Mouse (Mus musculus) ES-CJ7 (cell line): ENCODE results near the gene Aff3.

Source experiments
- DNase-seq: peaks from one replicate; pipeline ENCODE4 v3.0.0; 2011; ENCODE audit warnings: low read depth, low spot score

Gene Aff3

DNA sequence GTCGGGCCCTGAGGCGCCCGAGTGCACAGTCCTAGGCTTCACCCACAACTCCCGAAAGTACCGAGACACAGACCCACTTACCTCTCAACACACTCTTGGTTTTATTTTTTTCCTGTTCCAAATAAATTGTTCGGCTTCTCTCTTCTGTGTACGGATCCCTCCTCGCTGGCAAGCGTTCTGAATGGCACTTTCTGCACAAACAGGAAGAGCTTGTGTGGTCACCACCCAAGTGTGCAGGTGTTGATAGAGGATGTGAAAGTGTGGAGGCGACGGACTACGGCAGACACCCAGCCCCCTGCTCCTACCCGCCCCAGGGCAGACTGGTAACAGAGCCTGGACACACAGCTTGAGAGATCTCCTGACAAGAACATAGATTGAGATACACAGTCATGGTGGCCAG is at the start of gene Aff3:
Gene Aff3, minus strand, starts transcription at position 179 of the 400 bp plus-strand sequence.
- no peak for DNase-seq

DNA sequence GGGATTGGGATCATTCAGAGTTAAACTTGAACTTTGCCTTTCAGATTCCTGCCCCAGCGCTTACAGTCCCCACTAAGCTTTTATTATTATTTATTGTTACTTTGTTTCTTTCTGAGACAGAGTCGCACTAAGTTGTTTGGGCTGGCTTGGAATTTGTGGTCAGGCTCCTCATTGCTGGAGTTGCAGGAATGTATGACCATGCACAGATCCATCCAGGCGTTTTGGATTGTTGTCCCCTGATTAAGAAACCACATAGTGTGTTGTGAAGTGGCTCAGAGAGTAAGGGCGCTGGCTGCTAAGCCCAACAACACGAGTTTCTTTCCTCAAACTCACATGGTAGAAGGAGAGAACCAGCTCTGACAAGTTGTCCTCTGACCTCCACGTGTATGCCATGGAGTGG is 35.9 kb upstream of the Aff3 start:
- DNase-seq, result no peak

GRCm38 (mm10) chr1:38699244-38699643 is 34.5 kb upstream of the Aff3 start:
- no peak for DNase-seq

DNA sequence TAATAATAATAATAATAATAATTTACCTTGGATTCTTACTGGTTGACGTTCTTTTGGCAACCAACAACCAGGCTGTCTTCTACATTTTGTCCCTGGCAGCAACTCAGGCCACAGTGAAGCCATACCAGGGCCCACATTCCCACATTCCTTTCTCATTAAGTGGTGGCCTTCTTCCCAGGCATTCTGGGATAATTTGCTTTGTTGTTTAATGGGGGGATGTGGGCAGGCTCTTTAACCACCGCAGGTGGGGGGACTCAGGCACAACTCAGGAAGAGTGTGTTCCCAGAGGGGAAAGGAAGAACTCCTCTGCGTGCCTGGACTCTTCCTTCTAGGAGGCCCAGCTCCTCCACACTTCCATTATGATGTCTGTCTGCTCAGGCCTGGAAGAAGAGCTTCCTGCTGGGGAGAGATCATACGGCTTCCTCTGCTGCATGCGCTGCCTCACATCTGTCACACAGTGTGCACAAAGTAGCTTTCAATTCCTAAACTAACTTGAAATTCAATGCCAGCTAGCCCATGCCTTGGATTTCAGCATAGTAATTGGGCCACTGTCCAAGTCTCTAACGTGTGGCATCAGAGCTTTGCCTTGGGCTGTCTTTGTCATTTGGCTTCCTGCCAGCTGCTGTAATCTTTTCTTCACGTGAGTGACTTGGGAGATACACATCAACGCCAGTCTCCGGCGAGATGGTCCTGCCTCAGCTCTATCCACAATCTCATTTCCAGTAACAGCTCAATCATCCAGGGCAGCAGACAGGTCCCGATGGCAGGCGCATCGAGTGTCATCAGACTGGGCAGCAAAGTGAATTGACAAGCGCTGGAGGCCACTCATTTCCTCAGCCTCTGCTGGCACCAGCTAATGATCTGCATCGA is 31.3 kb upstream of the Aff3 start:
- DNase-seq, result no peak

- no peak for DNase-seq
These were observed 30.5 kb upstream of the Aff3 start for GRCm38 (mm10) chr1:38695089-38695811.

DNA sequence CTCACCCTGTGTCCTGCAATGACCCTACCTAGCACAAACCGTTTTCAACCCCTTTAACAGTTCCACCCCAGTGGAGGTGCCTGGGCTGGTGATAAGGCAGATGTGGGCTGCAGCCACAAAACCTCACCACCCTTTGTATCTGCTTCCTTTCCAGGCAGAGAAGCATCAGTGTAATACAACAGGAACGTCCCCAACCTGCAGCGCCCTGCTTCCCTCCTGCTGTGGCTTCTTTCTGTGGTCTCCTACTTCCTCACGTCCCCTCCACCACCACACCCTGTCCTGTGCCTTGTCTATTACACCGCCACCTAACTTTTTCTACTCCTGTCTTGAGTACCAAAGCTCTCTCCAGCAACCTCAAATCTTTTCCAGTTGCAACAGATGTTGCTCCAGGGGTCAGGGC is 29.4 kb upstream of the Aff3 start:
- no peak for DNase-seq

DNA sequence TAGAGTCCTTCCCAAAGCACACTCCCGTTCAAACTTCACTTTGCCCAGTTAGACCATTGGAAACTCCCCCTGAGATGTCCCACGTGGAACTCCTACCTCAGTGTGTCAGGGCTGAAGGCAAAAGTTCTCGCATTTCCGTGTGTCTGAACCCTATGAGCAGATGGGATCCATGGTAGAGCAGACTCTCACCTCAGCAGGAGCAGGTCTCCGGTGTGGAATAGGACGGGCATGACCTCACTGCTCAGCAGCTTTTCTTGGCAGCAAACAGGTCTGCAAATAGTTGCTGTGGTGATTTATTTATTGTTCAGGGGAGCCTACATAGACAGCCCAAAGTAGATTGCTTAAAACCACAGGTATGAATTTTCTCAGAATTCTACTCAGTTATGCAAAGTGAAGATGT is 25.7 kb upstream of the Aff3 start:
- DNase-seq, result no peak

DNA sequence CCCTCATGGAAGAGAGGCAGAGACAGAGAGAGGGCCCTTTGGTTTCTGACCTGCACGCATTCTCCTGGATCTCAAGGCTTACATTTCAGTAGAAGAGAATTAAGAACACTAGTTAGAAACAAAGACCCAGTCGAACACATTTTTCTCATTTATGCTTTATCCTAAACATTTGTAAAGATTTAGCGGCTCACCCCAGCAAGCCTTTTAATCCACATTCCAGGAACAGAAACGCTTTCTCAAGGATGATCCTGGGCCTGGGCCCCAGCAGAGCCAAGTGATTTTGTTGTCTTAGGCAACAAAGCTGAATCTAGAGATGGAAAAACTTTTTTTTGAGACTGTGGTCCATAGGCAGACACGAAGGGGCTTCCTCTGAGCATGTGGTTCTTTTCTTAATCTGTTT is 23.5 kb upstream of the Aff3 start:
- no peak for DNase-seq

DNA sequence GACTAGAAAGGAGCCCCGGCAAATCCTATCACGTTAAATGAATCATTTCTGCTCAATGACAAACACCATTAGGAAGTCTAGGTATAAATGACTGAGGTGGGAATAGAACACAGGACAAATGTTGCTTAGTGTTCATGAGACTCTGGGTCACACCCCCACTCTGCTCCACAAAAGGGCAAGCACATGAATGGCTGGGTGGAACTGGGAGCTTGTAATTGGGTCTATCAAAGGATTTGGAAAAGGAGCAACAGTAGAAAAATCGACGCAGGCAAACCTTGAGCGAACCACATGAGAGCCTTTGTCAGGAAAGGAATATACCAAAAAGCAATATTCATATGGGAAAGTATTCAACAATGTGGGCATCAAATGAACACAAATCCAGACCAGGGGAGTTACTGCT is 21.0 kb upstream of the Aff3 start:
- no peak for DNase-seq

DNA sequence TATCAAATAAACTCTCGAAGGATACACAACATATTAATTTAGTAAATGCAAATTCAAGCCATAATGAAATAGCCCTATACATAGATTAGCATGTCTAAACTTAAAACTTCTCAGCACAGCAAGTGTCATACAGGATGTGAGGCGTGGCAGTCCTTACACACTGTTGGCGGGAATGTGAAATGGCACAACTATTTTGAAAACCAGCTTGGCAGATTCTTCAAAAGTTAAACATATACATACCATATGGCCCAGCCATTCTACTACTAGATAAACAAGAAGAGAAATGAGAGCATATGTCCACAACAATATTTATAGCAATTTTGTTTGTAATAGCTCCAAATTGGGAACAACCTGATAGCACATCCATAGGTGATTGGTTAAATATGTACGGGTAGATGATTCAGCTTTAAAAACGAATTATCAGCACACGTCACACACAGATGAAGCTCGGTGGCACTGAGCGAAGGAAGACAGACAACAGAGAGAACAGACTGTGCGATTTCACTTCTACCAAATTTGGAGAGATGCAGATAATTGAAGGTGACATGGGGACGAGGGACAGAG is 18.5 kb upstream of the Aff3 start:
- no peak for DNase-seq

DNA sequence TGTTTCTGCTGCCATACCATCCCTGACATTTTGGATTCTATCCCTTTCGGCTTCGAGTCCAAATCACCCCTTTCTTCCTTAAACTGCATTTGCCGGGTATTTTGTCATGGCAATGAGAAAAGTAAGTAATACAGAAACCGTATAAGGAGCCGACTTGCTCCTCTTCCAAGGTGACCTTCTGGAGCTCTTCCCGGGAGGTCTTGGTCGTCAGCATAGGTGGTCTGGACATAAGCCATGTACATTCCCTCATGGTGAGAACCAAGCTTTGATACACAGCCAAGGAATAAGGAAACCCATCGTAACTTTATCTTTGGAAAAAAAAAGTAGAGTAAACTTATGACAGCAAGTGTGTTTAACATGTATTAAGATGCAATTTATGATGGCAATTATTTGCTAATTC is 15.1 kb upstream of the Aff3 start:
- no peak for DNase-seq

- DNase-seq, result no peak
These were observed 7.0 kb upstream of the Aff3 start for GRCm38 (mm10) chr1:38671756-38672155.

DNA sequence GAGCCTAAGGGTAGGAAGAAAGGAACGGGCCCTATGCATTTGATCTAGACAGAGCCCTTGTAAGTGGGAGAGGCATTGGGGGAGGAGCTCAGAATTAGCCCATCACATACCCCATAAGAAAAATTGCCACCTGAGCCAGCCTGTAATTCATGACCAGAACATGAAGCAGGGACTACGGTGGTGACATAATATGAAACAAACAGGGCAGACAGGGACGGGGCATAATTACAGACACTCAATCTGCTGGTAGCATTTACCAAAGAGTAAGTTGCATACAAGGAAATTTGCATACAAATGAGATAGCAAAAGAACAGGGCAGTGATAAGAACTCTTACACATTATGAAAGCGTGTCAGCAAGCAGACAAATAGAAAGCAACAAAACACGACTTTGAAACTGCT is 6.3 kb upstream of the Aff3 start:
- no peak for DNase-seq

DNA sequence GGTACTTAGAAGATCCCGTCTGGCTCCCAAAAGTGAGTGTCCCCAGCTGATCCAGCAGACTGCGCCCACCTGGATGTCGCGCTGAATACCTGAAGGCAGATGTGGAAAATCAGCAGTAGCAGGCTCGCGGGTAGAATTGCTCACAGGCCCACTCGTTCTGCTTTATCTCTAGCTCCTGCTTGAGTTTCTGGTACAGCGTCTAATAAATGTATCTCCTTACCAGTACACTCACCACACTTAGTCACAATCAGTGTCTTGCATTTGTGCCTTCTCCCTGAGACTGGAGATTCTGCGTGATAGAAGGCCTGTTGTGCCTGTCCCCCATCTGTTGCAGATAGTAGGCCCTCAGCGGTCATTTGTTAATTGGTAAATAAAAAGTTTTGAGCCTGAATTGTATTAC is 3.6 kb upstream of the Aff3 start:
- DNase-seq, result no peak

DNA sequence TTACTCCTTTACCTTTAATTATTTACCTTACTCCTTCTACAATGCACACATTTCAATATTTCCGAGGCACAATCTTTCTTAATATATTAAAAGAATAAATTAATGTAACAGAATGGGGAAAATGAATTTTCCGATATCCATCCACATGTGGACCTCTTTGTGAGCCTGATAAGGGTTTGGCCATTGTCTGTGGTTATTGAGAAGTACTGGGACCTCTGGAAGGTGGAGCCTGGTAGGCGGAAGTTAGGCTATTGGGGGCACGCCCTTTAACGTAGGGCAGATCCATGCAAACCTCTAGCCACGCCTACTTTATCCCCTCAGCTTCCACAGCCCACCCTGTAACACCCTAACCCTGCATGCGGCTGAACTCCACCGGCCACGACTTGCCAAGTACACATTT is 3.1 kb upstream of the Aff3 start:
- DNase-seq, result no peak

DNA sequence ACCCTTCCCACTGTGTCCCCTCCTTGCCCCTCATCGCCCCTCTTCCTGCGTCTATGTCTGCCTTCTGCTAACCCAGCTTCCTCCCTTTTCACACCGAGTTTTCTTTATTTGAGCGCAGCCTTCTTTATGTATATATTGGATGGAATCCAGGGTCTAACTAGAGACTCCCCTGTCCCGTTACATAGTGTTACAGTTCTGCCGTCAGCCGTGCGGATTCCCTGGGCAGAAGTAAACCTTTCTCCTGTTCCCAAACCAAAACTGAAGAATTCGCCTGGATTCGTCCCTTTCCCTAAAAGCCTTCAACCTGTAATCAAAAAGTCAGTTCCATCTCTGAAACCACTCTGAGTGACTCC is 2.0 kb upstream of the Aff3 start:
- no peak for DNase-seq

GRCm38 (mm10) chr1:38666111-38666765 is 1.5 kb upstream of the Aff3 start:
- DNase-seq, result no peak

DNA sequence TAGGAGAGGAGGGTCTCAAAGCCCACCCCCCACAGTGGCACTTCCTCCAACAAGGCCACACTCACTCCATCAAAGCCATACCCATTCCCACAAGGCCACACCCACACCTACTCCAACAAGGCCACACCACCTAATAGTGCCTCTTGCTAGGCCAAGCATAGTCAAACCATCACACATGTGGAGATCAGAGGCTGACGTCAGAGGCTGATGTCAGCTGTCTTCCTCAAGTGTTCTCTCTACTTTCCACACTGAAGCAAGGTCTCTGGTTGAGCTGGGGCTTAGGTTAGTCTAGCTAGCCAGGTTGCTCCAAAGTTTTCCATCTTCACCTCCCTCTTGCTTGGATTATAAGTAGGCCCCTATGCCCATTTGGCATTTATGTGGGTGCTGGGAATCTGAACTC is 856 bp upstream of the Aff3 start:
- DNase-seq, result no peak

- DNase-seq, result no peak
These were observed 494 bp downstream of the Aff3 start for GRCm38 (mm10) chr1:38664261-38664660.

- no peak for DNase-seq
These were observed 2.0 kb downstream of the Aff3 start for GRCm38 (mm10) chr1:38662616-38663193.

- DNase-seq, result no peak
These were observed 5.7 kb downstream of the Aff3 start for GRCm38 (mm10) chr1:38658933-38659553.

GRCm38 (mm10) chr1:38658376-38658775 is 6.4 kb downstream of the Aff3 start:
- no peak for DNase-seq
